Mouse (Mus musculus) ES-E14 (cell line): ENCODE measurements around the gene Bcr.

Experiments used
- CHD2 ChIP-seq: IDR thresholded peaks from 2 replicates; pipeline ENCODE4 v1.6.1; 2014; ENCODE audit warnings: mild to moderate bottlenecking, low read depth, low read length, inconsistent platforms
- HCFC1 ChIP-seq: IDR thresholded peaks from 2 replicates; pipeline ENCODE4 v1.6.1; 2012; ENCODE audit warnings: low read length, inconsistent platforms, borderline replicate concordance; ENCODE audit not compliant: insufficient read depth
- ZC3H11A ChIP-seq: IDR thresholded peaks from 2 replicates; pipeline ENCODE4 v1.6.1; 2012; ENCODE audit warnings: low read depth, mild to moderate bottlenecking, inconsistent platforms, low read length, borderline replicate concordance

GRCm38 (mm10) chr10:75058336-75058735, 2.1 kb upstream of the Bcr start:
- TF ChIP-seq ZC3H11A = no peak
- TF ChIP-seq HCFC1 = no peak
- no peak for TF ChIP-seq CHD2
